In the genomic region with DNA sequence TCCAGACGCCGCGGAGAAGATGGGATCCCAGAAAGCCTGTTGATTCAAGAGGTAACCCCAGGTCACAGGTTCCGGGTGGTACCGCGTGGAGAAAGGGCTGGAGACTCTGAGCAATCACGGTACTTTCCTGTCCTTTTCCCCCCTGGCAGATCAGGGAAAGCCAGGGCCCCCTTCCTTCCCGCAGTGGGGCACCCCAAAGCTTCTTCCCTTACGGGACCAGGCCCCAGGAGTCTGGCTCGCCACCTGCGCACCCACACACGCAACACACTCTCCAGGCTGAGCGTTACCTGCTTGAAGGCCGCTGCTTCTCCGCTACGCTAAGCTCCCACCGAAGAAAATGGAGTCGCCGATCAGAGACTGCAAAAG, we compare ENCODE assay signal across 8 mouse cellular contexts. TPM values are rescaled to one million over a fixed set of nuclear protein-coding genes. Genes with fewer than 3 reads are reported as not detected.
DNase-seq lines count a peak whose midpoint lies in the region; ATAC-seq and TF ChIP-seq lines count a peak whose summit lies in the region.

No protein-coding gene starts in this region.

- no peaks in the 10 kb centered on the region for H3K9me3 ChIP-seq in heart, embryonic 15.5 days (replicated peaks)
- H3K9me3 ChIP-seq in forebrain, postnatal 0 days (ENCODE audit: low read length), result no peaks in the 10 kb centered on the region

- 0% methylated on average over 19 of the region's 19 CpGs for WGBS in heart, embryonic 15.5 days
- WGBS in forebrain, postnatal 0 days, result 0% methylated on average over 19 of the region's 19 CpGs

- POLR2A ChIA-PET in Patski (lab: Charles Lee), result interaction anchor here (0.5 to 1.5 kb wide), 7 partner anchors 11 to 131 kb away, joined by 3 to 4 read pairs (median 3); no protein-coding TSS in a partner anchor

- peak overlapping the region; percentile 99 for H3K4me3 ChIP-seq in heart, embryonic 15.5 days
- H3K4me3 ChIP-seq in forebrain, postnatal 0 days (ENCODE audit: low read depth, low read length), result peak overlapping the region; percentile 96

- no peaks in the 10 kb centered on the region for H3K27me3 ChIP-seq in heart, embryonic 15.5 days
- H3K27me3 ChIP-seq in Patski, result no peaks in the 10 kb centered on the region
- H3K27me3 ChIP-seq in forebrain, postnatal 0 days (ENCODE audit: insufficient read depth, low read length), result no peaks in the 10 kb centered on the region

- ATAC-seq in heart, embryonic 15.5 days (replicated peaks; ENCODE audit: insufficient number of reproducible peaks, insufficient read depth, low FRiP score, low read depth), result peak; percentile 3; the same call in 1 of the 2 replicates
- peak; percentile 14 for ATAC-seq in Patski
- ATAC-seq in forebrain, postnatal 0 days, result peak; percentile 16

- peaks cover 37% of the 10 kb centered on the region for H3K4me1 ChIP-seq in heart, embryonic 15.5 days (replicated peaks)
- H3K4me1 ChIP-seq in forebrain, postnatal 0 days (ENCODE audit: insufficient read depth), result peaks cover 25% of the 10 kb centered on the region

- in situ Hi-C loops in Patski (cut with MboI; ENCODE audit: low pct_unique_long_range_greater_than_20kb), result no loop called here

- TF ChIP-seq CTCF in Patski (IDR thresholded peaks at IDR 0.05), result no peak
- TF ChIP-seq CTCF in forebrain, postnatal 0 days (IDR thresholded peaks at IDR 0.05; ENCODE audit: low read depth), result no peak

- DNase-seq in heart, adult 11 months, result no peak
- DNase-seq in Patski (ENCODE audit: low read depth, low spot score), result no peak
- no peak for DNase-seq in forebrain, postnatal 0 days
- DNase-seq in lung, postnatal 25 days (ENCODE audit: low spot score), result peak; percentile 16
- DNase-seq in frontal cortex, postnatal 25 days (ENCODE audit: low spot score in 2 of 2), result no peak
- DNase-seq in cerebellum, postnatal 36 days, result no peak
- no peak for DNase-seq in right cerebral cortex, postnatal 4 days

- H3K4me2 ChIP-seq in heart, embryonic 15.5 days, result peak overlapping the region; percentile 82
- H3K4me2 ChIP-seq in forebrain, postnatal 0 days (ENCODE audit: low read depth), result peak overlapping the region; percentile 80

- CTCF ChIA-PET in Patski (lab: Charles Lee), result no interaction called here

- peak overlapping the region; percentile 97 for H3K9ac ChIP-seq in heart, embryonic 15.5 days
- peak overlapping the region; percentile 93 for H3K9ac ChIP-seq in forebrain, postnatal 0 days

- peak overlapping the region; percentile 98 for H3K27ac ChIP-seq in heart, embryonic 15.5 days
- H3K27ac ChIP-seq in forebrain, postnatal 0 days (ENCODE audit: low read depth, low read length), result peak overlapping the region; percentile 99

- H3K36me3 ChIP-seq in heart, embryonic 15.5 days, result peaks cover 6% of the 10 kb centered on the region
- 0 out of 2 replicates have a peak, but pooled peaks cover 9% of the 10 kb centered on the region for H3K36me3 ChIP-seq in forebrain, postnatal 0 days (ENCODE audit: insufficient read depth)

RNA-seq across cellular contexts. Expression of a gene that starts 0.3 kb away (rescaled TPM):
- polyA plus RNA-seq in heart, embryonic 15.5 days (2015; fragmentation: Nextera tagmentation; extraction: Ambion mirVana), result 52.5 and 59.4 TPM in 2 replicates
- polyA plus RNA-seq in Patski (2021), result 118 TPM
- 76.2 and 76.4 TPM in 2 replicates for total RNA-seq in forebrain, postnatal 0 days (2014; rRNA removed)
- 92.1 and 92.8 TPM in 2 replicates for polyA plus RNA-seq in forebrain, postnatal 0 days (2015; fragmentation: Nextera tagmentation; extraction: Ambion mirVana)

RNA-seq across cellular contexts. Expression of a gene that starts 0.5 kb away (rescaled TPM):
- polyA plus RNA-seq in heart, embryonic 15.5 days (2015; fragmentation: Nextera tagmentation; extraction: Ambion mirVana), result 12.9 and 18.6 TPM in 2 replicates
- 69.2 TPM for polyA plus RNA-seq in Patski (2021)
- 31.8 and 44.1 TPM in 2 replicates for total RNA-seq in forebrain, postnatal 0 days (2014; rRNA removed)
- 15.9 and 21.6 TPM in 2 replicates for polyA plus RNA-seq in forebrain, postnatal 0 days (2015; fragmentation: Nextera tagmentation; extraction: Ambion mirVana)

RNA-seq across cellular contexts. Expression of a gene that starts 16.3 kb away (rescaled TPM):
- polyA plus RNA-seq in heart, embryonic 15.5 days (2015; fragmentation: Nextera tagmentation; extraction: Ambion mirVana), result 63.9 and 71.9 TPM in 2 replicates
- polyA plus RNA-seq in Patski (2021), result 192 TPM
- total RNA-seq in forebrain, postnatal 0 days (2014; rRNA removed), result 58.6 and 70.2 TPM in 2 replicates
- polyA plus RNA-seq in forebrain, postnatal 0 days (2015; fragmentation: Nextera tagmentation; extraction: Ambion mirVana), result 34.6 and 49.4 TPM in 2 replicates

RNA-seq across cellular contexts. Expression of a gene that starts 45.4 kb away (rescaled TPM):
- 0.23 and 0.38 TPM in 2 replicates for polyA plus RNA-seq in heart, embryonic 15.5 days (2015; fragmentation: Nextera tagmentation; extraction: Ambion mirVana)
- polyA plus RNA-seq in Patski (2021), result 0.30 TPM
- 0.38 and 0.62 TPM in 2 replicates for total RNA-seq in forebrain, postnatal 0 days (2014; rRNA removed)
- polyA plus RNA-seq in forebrain, postnatal 0 days (2015; fragmentation: Nextera tagmentation; extraction: Ambion mirVana), result not detected in 2 replicates

RNA-seq across cellular contexts. Expression of a gene that starts 52.1 kb away (rescaled TPM):
- 2.9 and 3.0 TPM in 2 replicates for polyA plus RNA-seq in heart, embryonic 15.5 days (2015; fragmentation: Nextera tagmentation; extraction: Ambion mirVana)
- polyA plus RNA-seq in Patski (2021), result 0.18 TPM
- 0.81 and 2.4 TPM in 2 replicates for total RNA-seq in forebrain, postnatal 0 days (2014; rRNA removed)
- 2.5 and 3.3 TPM in 2 replicates for polyA plus RNA-seq in forebrain, postnatal 0 days (2015; fragmentation: Nextera tagmentation; extraction: Ambion mirVana)
